Mouse (Mus musculus) cerebral cortex, adult 2 months (tissue): ENCODE measurements around the gene Ggps1.

Source experiments
- WGBS: fragments of 180-500 bp; shearing (Covaris S2); methylation state at CpG from one replicate; pipeline ENCODE4 v1.1.7; 2018; 5-methylcytosine and 5-hydroxymethylcytosine counted together

The Ggps1 gene

GRCm38 (mm10) chr13:14035352-14035751 is 27.9 kb downstream of the Ggps1 start:
- 94% methylated on average over 3 of the region's 3 CpGs for WGBS

- WGBS, result 92% methylated on average over 5 of the region's 5 CpGs
These were observed 29.8 kb downstream of the Ggps1 start for GRCm38 (mm10) chr13:14033309-14034072.

DNA sequence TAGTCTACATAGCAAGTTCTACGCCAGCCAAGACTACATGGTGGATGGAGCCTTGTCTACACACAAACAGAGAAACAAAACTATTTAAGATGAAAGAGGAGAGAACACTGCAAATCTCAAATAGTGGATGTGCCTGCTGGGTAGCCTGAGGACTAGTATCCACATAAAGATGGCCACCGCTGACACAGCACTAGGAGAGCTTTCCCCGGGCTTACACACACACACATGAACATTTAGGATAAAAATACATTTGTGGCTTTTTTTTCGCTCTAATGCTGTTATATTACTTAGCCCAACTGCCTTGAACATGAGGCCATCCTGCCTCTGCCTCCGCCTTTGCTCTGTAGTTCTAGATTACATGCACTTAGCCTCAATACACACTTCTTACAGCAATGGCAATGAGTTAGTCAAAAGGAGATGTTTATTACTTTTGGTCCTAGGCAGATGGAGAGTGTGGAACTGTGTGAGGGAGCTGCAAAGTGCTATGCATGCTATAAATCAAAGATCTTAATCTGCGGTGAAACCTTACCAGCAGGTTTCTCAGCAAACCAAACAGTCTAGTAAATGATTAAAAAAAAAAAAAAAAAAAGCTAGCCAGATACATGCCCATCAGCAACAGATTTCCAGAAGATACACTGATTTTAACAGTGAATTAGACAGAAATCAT is 37.0 kb downstream of the Ggps1 start:
- WGBS, result 93% methylated on average over 6 of the region's 6 CpGs

- WGBS, result 95% methylated on average over 6 of the region's 6 CpGs
These were observed 37.7 kb downstream of the Ggps1 start for GRCm38 (mm10) chr13:14025554-14025953.

DNA sequence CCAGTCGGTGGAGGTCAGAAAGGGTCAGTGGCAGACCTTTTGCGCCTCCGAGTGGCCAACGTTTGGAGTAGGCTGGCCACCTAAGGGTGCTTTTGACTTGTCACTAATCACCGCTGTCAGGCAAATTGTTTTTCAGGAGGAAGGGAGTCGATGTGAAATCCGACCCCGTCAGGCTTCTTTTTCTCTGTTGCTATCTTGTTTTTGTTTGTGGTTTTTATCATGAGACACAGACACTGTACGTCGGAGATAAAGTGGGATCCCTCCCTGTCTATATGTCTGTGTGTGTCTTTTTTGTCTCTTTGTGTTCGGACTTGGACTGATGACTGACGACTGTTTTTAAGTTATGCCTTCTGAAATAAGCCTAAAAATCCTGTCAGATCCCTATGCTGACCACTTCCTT is 41.9 kb downstream of the Ggps1 start:
- WGBS, result 87% methylated on average over 11 of the region's 12 CpGs

GRCm38 (mm10) chr13:14018852-14019251 is 44.4 kb downstream of the Ggps1 start:
- WGBS, result 87% methylated on average over 3 of the region's 3 CpGs

DNA sequence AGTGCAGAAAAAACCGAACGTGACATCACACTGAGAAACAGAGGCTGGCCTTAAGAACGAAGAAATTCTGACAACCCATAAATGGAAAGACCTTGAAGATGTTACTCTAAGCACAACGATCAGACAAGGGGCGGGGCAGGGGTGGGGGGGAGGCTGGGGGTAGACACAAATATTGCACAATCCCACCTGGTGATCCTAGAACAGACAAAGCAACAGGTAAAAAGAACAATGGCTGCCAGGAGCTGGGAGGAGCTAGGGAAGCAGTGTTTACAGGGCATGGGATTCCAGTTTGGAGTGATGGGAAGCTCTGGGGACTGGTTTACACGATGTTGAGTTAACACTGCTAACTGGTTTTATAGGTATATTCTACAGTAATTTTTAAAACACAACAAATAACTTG is 47.7 kb downstream of the Ggps1 start:
- 89% methylated on average over 6 of the region's 6 CpGs for WGBS

DNA sequence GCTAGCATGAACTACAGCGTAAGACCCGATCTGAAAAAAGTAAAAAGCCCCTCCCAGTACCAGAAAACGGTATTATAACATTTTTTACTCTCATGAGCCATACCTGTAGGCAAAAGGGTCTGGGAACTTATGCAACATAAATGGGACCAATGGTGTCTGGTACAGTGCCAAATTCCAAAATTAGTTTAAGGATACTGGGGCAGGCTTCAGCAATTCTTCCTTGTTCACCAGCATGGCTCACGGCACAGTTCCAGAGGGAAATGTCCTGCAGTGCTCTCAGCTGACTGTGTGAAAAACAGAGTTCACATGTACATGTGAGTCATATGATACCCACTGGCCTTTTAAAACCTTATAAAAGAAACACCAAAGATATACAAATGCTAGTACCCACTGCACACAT is 48.7 kb downstream of the Ggps1 start:
- 88% methylated on average over 4 of the region's 4 CpGs for WGBS

GRCm38 (mm10) chr13:14014001-14014400 is 49.3 kb downstream of the Ggps1 start:
- 87% methylated on average over 2 of the region's 2 CpGs for WGBS

GRCm38 (mm10) chr13:14011454-14011995 is 51.8 kb downstream of the Ggps1 start:
- 96% methylated on average over 4 of the region's 4 CpGs for WGBS

DNA sequence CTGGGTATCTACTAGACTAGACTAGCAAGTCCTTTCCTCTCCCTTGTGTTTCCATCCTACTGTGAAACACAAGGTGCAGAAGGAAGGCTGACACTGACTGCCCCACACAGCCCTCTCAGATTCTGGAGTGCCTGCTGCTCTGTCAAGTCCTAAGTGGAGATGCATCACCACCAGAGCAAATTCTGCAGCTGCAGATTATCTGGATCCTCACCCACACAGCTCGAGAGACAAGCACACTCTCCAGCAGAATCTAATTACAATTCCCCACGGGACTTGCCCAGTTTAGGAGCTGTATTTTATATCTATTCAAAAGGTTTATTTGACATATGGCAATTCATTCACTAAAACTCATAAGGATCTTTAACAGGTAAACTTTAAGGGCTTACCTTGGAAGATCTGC is 57.2 kb downstream of the Ggps1 start:
- WGBS, result 30% methylated on average over 2 of the region's 2 CpGs

DNA sequence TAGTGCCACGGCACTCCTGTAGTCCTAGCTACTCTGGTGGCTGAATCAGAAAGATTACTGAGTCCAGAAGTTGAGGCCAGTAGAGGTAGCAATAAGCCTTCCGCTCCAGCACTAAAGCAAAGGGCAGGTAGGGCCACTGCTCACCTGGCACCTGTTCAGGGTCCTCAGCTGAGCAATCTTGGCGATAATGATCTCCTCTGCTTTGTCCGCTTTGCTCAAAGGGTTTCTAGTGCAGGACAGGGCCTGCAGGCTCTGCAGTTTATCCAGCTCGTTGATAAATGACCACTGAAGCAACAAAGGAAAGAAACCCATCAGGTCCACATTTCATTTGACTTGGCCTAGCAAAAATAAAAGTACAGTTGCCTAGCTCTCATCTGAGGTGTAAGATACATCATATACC is 58.3 kb downstream of the Ggps1 start:
- 94% methylated on average over 5 of the region's 5 CpGs for WGBS

DNA sequence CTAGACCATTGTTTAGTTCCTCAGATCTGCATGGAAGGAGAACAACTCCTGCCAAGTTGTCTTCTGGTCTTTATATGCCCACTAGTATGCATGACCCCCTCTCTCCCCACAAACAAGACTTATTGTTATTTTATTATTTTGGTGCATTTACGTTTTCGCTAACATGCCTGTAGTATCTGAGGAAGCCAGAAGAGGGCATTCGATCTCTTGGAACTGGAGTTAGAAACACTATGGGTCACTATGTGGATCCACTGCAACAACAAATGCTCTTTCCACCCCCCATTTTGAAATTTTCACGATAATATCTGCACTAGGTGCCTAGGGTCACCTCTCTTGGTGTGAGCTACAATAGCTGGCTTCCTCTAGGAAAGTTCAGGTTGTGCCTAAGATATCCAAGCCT is 59.2 kb downstream of the Ggps1 start:
- 63% methylated on average over 4 of the region's 4 CpGs for WGBS

- WGBS, result 60% methylated on average over 2 of the region's 2 CpGs
These were observed 60.6 kb downstream of the Ggps1 start for GRCm38 (mm10) chr13:14002706-14003105.
